Mouse (Mus musculus) limb, embryonic 11.5 days (tissue): Measurements from ENCODE around the gene Krt78. TPM values are rescaled to one million over a fixed set of nuclear protein-coding genes. Genes with fewer than 3 reads are reported as not detected.

Source experiments
- ATAC-seq: fragments of 200-750 bp; cut with Nextera tagmentation; 2 replicates; pipeline ENCODE4 v1.8.0; 2017; ENCODE audit warnings: low read depth; ENCODE audit not compliant: insufficient number of reproducible peaks, low FRiP score, low TSS enrichment
- DNase-seq: peaks from one replicate; pipeline ENCODE4 v3.0.0-alpha.2; 2015; ENCODE audit warnings: low spot score
- H3K27ac ChIP-seq: fragments of 300-500 bp; sonication (generic); replicated peaks from 2 replicates; pipeline ENCODE4 v1.5.1; 2014; ENCODE audit warnings: low read depth, mild to moderate bottlenecking, low read length
- H3K27me3 ChIP-seq: fragments of 300-500 bp; sonication (generic); 2 replicates; pipeline ENCODE4 v1.6.1; 2014; ENCODE audit warnings: mild to moderate bottlenecking, low read length, mixed read lengths; ENCODE audit not compliant: control insufficient read depth, insufficient read depth
- H3K36me3 ChIP-seq: fragments of 300-500 bp; sonication (generic); 2 replicates; pipeline ENCODE4 v1.6.1; 2014; ENCODE audit warnings: mild to moderate bottlenecking, low read length, moderate library complexity, mixed read lengths; ENCODE audit not compliant: control insufficient read depth, insufficient read depth
- H3K4me1 ChIP-seq: fragments of 300-500 bp; sonication (generic); 2 replicates; pipeline ENCODE4 v1.6.1; 2014; ENCODE audit warnings: low read length, mixed read lengths; ENCODE audit not compliant: control insufficient read depth, insufficient read depth
- H3K4me2 ChIP-seq: fragments of 300-500 bp; sonication (generic); 2 replicates; pipeline ENCODE4 v1.6.1; 2014; ENCODE audit warnings: low read depth, mild to moderate bottlenecking, moderate library complexity; ENCODE audit not compliant: severe bottlenecking
- H3K4me3 ChIP-seq: fragments of 300-500 bp; sonication (generic); 2 replicates; pipeline ENCODE4 v1.5.1; 2014; ENCODE audit warnings: low read depth, low read length
- H3K9ac ChIP-seq: fragments of 300-500 bp; sonication (generic); 2 replicates; pipeline ENCODE4 v1.6.1; 2014; ENCODE audit warnings: mild to moderate bottlenecking, low read length
- H3K9me3 ChIP-seq: fragments of 300-500 bp; sonication (generic); 2 replicates; pipeline ENCODE4 v1.6.1; 2016; ENCODE audit warnings: low read length; ENCODE audit not compliant: control insufficient read depth
- WGBS: fragments of 180-500 bp; shearing (Covaris S2); extraction: QIAGEN DNeasy Blood & Tissue Kit; methylation state at CpG from one replicate; pipeline ENCODE4 v1.1.7; 2014; 5-methylcytosine and 5-hydroxymethylcytosine counted together
- polyA plus RNA-seq: library from polyadenylated mRNA; unstranded; fragments of >200 nt; fragmentation: Nextera tagmentation; extraction: Ambion mirVana; gene quantifications from 2 replicates; pipeline ENCODE4 v1.2.1, GENCODE M21; 2014

Gene Krt78
- polyA plus RNA-seq, 1 experiment from 2014 or later, result not detected

GRCm38 (mm10) chr15:101945430-101945829 lies 8.7 kb downstream of the Krt78 start:
- H3K4me3 ChIP-seq, result no peak overlapping the region
- H3K9ac ChIP-seq, result no peak overlapping the region
- ATAC-seq, result no peak
- no peaks in the 10 kb centered on the region for H3K27me3 ChIP-seq
- H3K9me3 ChIP-seq, result no peaks in the 10 kb centered on the region
- no peaks in the 10 kb centered on the region for H3K36me3 ChIP-seq
- no peak for DNase-seq
- H3K4me1 ChIP-seq, result no peaks in the 10 kb centered on the region
- H3K27ac ChIP-seq, result no peak overlapping the region
- WGBS, result 85% methylated on average over 1 of the region's 1 CpGs
- no peak overlapping the region for H3K4me2 ChIP-seq

DNA sequence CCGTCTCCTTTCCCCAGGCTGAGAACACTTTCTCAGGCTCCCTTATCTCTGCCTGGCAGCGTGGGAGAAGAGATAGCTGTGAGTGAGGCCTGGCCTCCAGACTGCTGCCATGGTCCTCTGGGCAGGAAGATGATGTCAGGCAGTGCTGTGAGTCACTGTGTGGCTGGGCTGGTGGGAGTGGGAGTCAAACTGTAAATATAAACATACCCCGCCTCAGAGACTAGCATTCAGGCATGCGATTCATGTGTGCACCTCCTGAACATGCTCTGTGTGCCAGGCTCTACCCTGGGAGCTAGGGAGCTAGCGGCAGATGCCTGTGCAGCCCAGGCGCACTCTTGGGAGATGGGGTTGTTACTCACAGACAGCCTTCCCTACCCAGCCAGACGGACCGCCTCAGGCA lies 12.1 kb downstream of the Krt78 start:
- H3K9ac ChIP-seq, result no peak overlapping the region
- no peaks in the 10 kb centered on the region for H3K27me3 ChIP-seq
- ATAC-seq (no peak), DNase-seq (no peak)
- H3K36me3 ChIP-seq, result no peaks in the 10 kb centered on the region
- H3K4me3 ChIP-seq, result no peak overlapping the region
- no peak overlapping the region for H3K27ac ChIP-seq
- WGBS, result 62% methylated on average over 8 of the region's 8 CpGs
- H3K9me3 ChIP-seq, result no peaks in the 10 kb centered on the region
- no peak overlapping the region for H3K4me2 ChIP-seq
- no peaks in the 10 kb centered on the region for H3K4me1 ChIP-seq

DNA sequence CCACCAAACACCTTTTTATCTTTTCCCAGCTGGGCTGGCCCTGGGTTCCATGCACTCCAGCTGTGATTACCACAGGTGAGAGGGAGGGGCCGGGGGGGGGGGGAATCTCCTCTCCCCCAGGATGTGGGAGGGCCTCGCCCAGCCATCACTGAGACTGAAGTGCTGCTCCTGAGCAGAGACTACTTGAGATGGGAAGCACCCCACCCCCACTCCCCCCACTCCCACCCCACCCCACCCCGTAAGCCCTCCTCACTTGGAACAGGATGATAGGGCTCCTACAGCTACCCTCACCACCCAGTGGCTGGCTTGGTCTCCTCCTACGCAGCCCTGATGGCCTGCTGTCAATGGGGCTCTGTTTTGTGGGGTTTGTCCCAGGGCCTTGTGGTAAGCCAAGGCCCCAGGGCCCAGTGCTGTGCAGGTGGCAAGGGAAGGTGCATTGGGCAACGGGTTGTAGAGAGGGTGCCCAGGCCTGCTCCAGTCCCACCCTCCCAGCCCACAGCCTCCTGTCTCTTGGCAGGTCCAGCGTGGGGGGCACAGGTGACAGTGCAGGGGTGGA lies 13.7 kb downstream of the Krt78 start, which contains the start of gene Krt79:
Gene Krt79 (minus strand): TSS at position 51 of the 556 bp plus-strand sequence.
- Histone ChIP-seq H3K4me2 (no peak within 1 kb of the TSS), H3K27ac (no peak within 1 kb of the TSS), H3K4me1 (no peaks in the 10 kb centered on the region), H3K9ac (no peak within 1 kb of the TSS), H3K9me3 (no peaks in the 10 kb centered on the region), H3K4me3 (no peak within 1 kb of the TSS), H3K27me3 (no peaks in the 10 kb centered on the region), H3K36me3 (no peaks in the 10 kb centered on the region)
- DNase-seq, result no peak
- 66% methylated on average over 6 of the region's 6 CpGs for WGBS
- ATAC-seq, result no peak

- Histone ChIP-seq H3K36me3 (no peaks in the 10 kb centered on the region), H3K4me3 (no peak overlapping the region), H3K9me3 (no peaks in the 10 kb centered on the region), H3K27ac (no peak overlapping the region), H3K9ac (no peak overlapping the region), H3K4me1 (no peaks in the 10 kb centered on the region), H3K4me2 (no peak overlapping the region), H3K27me3 (no peaks in the 10 kb centered on the region)
- WGBS, result 86% methylated on average over 9 of the region's 9 CpGs
- ATAC-seq (no peak), DNase-seq (no peak)
Observed at GRCm38 (mm10) chr15:101938600-101939308, 15.3 kb downstream of the Krt78 start.

DNA sequence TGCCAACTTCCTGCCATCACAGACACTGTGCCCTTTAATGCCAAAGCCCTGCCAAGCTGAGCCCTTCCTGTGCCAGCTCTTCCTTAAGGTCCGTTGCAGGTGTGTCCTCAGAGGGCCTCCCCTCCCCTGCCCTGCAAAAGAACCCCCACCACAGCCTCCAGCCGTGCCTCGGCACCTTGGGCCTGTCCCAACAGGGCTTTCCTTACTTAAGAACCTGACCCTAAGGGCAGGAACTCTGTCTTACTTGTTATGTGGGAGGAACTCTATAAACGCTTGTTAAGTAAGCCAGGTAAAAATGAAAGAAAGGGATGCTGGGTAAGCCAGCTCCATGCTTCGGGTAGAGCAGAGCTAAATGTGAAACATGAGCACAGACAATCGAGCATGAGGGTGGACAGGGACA lies 21.1 kb downstream of the Krt78 start:
- peaks cover 4% of the 10 kb centered on the region; the same call in 1 of the 2 replicates for H3K4me1 ChIP-seq
- H3K4me2 ChIP-seq, result no peak overlapping the region
- no peak overlapping the region for H3K9ac ChIP-seq
- H3K27me3 ChIP-seq, result 0 out of 2 replicates have a peak, but pooled peaks cover 7% of the 10 kb centered on the region
- H3K36me3 ChIP-seq, result no peaks in the 10 kb centered on the region
- no peak overlapping the region for H3K4me3 ChIP-seq
- no peaks in the 10 kb centered on the region for H3K9me3 ChIP-seq
- DNase-seq, result no peak
- 73% methylated on average over 6 of the region's 6 CpGs for WGBS
- no peak overlapping the region for H3K27ac ChIP-seq
- ATAC-seq, result no peak

- no peaks in the 10 kb centered on the region for H3K9me3 ChIP-seq
- ATAC-seq (no peak), DNase-seq (peak; percentile 64)
- 0 out of 2 replicates have a peak, but pooled peaks cover 7% of the 10 kb centered on the region for H3K27me3 ChIP-seq
- H3K27ac ChIP-seq, result no peak overlapping the region
- no peaks in the 10 kb centered on the region for H3K36me3 ChIP-seq
- 3% methylated on average over 17 of the region's 17 CpGs for WGBS
- H3K4me3 ChIP-seq, result peak overlapping the region; percentile 9; the same call in 1 of the 2 replicates
- H3K4me2 ChIP-seq, result peak overlapping the region; percentile 46
- peaks cover 4% of the 10 kb centered on the region; the same call in 1 of the 2 replicates for H3K4me1 ChIP-seq
- peak overlapping the region; percentile 27; the same call in 1 of the 2 replicates for H3K9ac ChIP-seq
Observed at GRCm38 (mm10) chr15:101929666-101930065, 24.4 kb downstream of the Krt78 start.

DNA sequence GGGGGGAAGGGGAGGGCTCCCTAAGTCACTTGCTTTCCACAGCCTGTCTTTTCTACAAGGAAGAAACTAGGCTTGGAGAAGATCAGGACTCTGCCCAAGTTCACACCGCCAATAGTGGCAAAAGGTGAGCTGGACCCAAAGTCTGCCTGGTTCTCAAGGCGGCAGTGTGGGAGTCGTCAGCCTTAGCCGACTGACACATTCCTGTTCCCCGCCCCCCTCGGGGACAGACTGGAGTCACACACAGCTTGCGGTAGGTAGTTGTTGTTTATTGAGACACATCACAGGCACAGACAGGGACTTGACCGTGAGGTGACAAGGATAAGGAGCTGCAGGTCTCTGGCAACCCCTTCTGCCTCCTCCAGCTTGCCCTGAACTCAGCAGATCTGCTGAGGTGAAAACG lies 25.0 kb downstream of the Krt78 start:
- H3K27me3 ChIP-seq, result 0 out of 2 replicates have a peak, but pooled peaks cover 7% of the 10 kb centered on the region
- no peak overlapping the region for H3K27ac ChIP-seq

DNA sequence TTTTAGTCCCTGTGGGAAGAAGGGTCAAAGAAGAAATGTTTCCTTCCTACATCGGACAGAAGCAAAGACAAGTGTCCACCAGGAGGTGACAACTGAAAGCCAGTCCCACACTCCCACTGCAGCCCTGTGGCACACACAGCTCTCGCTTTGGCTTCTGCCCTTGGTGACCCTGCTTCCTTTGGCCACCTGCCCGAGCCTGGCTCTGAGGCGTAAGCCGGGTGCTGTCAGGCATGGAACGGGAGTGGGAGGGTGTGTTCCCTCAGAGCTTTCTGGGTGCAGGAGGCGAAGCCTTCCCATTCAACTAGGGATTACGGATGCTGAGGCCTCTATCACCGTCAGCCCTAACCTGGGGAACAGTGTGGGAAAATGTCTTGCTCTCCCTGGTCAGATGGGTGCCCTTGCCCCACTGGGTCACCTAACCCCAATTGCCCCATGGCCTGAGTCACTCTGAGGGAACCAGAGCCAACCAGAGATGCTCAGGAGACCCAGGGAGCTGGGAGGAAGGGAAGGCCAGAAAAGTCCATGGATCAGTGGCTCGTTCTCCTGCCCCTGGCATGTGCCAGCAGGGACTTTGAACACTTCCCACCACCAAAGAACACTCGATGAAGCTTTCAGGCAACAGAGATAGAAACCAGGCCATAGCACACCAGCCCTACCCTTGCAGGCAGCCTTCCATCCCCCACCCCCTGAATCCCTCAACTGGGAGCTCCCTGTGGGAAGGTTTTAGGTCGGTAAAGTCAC lies 26.6 kb downstream of the Krt78 start:
- peaks cover 4% of the 10 kb centered on the region; the same call in 1 of the 2 replicates for H3K4me1 ChIP-seq
- no peaks in the 10 kb centered on the region for H3K36me3 ChIP-seq
- no peak for DNase-seq
- H3K27me3 ChIP-seq, result 0 out of 2 replicates have a peak, but pooled peaks cover 7% of the 10 kb centered on the region
- ATAC-seq, result no peak
- no peak overlapping the region for H3K9ac ChIP-seq
- H3K4me3 ChIP-seq, result no peak overlapping the region
- 73% methylated on average over 12 of the region's 12 CpGs for WGBS
- H3K9me3 ChIP-seq, result no peaks in the 10 kb centered on the region
- no peak overlapping the region for H3K4me2 ChIP-seq
- H3K27ac ChIP-seq, result no peak overlapping the region

More for the DNA sequence above, 25.0 kb downstream of the Krt78 start:
- no peak overlapping the region for H3K9ac ChIP-seq
- no peaks in the 10 kb centered on the region for H3K36me3 ChIP-seq
- H3K4me2 ChIP-seq, result no peak overlapping the region; the same call in 1 of the 2 replicates
- 7% methylated on average over 9 of the region's 9 CpGs for WGBS
- ATAC-seq (no peak), DNase-seq (peak; percentile 40)
- H3K4me3 ChIP-seq, result no peak overlapping the region
- H3K9me3 ChIP-seq, result no peaks in the 10 kb centered on the region
- H3K4me1 ChIP-seq, result peaks cover 4% of the 10 kb centered on the region; the same call in 1 of the 2 replicates
